Mouse (Mus musculus): Measurements from ENCODE around the gene Bcl11a. TPM values are rescaled to one million over a fixed set of nuclear protein-coding genes. Genes with fewer than 3 reads are reported as not detected.

Bcl11a gene
- total and polyA plus RNA-seq, 3 experiments: 37.0 to 112 (median 83.8) TPM

DNA sequence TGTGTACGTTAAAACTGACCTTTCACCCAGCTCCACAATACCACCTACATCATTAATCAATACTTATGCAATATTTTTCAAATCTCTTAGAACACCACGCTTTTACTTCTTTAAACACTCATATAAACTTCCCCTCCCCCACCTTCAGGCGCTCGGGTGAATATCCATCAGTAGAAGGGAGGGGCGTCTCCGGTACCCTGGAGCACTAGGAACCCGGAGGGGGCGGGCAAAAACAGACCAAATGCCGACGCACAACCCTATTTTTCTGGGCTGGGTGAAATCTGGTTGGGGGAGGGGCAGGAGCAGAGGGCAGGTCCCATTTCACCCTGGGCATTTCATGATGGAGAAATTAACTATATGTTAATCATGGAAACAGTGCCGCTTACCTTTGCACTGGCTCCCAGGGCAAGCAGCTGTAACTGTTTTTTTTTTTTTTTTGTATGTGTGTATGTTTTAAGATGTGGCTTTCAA is 3.2 kb upstream of the Bcl11a start, which contains the start of gene A830031A19Rik:
TSS of gene A830031A19Rik (minus strand) at position 421 of the 471 bp plus-strand sequence.
- TF ChIP-seq ZNF384 (IDR thresholded peaks at IDR 0.05; ENCODE audit: low read depth, low read length): peak; percentile 86
- TF ChIP-seq RCOR1 (IDR thresholded peaks at IDR 0.05; ENCODE audit: low read depth, low read length): 0 out of 2 replicates have a peak, but pooled peaks have one; percentile 9
- peak; percentile 83 for TF ChIP-seq MAZ (IDR thresholded peaks at IDR 0.05; ENCODE audit: low read depth, low read length)
- 0 out of 2 replicates have a peak, but pooled peaks have one; percentile 27 for TF ChIP-seq TBP (IDR thresholded peaks at IDR 0.05; ENCODE audit: low read depth, low read length)
- peak in 1 of 2 experiments; percentile 42; a peak in 1 of 4 replicates for TF ChIP-seq EP300 (IDR thresholded peaks at IDR 0.05; ENCODE audit: low read depth in 1 of 2, low read length in 2 of 2)
- TF ChIP-seq TCF12 (IDR thresholded peaks at IDR 0.05; ENCODE audit: low read depth, low read length): 0 out of 2 replicates have a peak, but pooled peaks have one; percentile 48
- TF ChIP-seq ETS1 (IDR thresholded peaks at IDR 0.05; ENCODE audit: low read depth, low read length): peak; percentile 71; the same call in 1 of the 2 replicates
- TF ChIP-seq KAT2A (conservative IDR thresholded peaks at IDR 0.05; ENCODE audit: low read depth, low read length): no peak
- no peak; the same call in 1 of the 2 replicates for TF ChIP-seq CHD1 (IDR thresholded peaks at IDR 0.05; ENCODE audit: low read depth, low read length)
- TF ChIP-seq MXI1 (IDR thresholded peaks at IDR 0.05; ENCODE audit: low read depth, low read length): peak; percentile 14; the same call in 1 of the 2 replicates
- TF ChIP-seq CHD2 (IDR thresholded peaks at IDR 0.05; ENCODE audit: low read length): peak; percentile 77; the same call in 1 of the 2 replicates
- TF ChIP-seq BHLHE40 (IDR thresholded peaks at IDR 0.05; ENCODE audit: borderline replicate concordance, low read depth, low read length): 0 out of 2 replicates have a peak, but pooled peaks have one; percentile 56
- TF ChIP-seq USF1 (IDR thresholded peaks at IDR 0.05; ENCODE audit: low read depth, low read length): no peak
- no peak for TF ChIP-seq POLR2A (IDR thresholded peaks at IDR 0.05; ENCODE audit: control insufficient read depth in 1 of 2, insufficient read depth in 1 of 2, low read depth in 1 of 2, low read length in 2 of 2, poor library complexity in 1 of 2)
- TF ChIP-seq POLR2AphosphoS2 (IDR thresholded peaks at IDR 0.05; ENCODE audit: low read length): no peak; the same call in 1 of the 2 replicates
- TF ChIP-seq SIN3A (IDR thresholded peaks at IDR 0.05; ENCODE audit: low read length): no peak
- no peak for TF ChIP-seq MYB (IDR thresholded peaks at IDR 0.05; ENCODE audit: low read depth, low read length)
- TF ChIP-seq GABPA (IDR thresholded peaks at IDR 0.05; ENCODE audit: low read depth, low read length): no peak
- no peak for TF ChIP-seq CTCF (IDR thresholded peaks at IDR 0.05 in 2 of 3, conservative IDR thresholded peaks at IDR 0.05 in 1 of 3; ENCODE audit: control insufficient read depth in 1 of 3, insufficient read depth in 1 of 3, low read depth in 2 of 3, low read length in 3 of 3, poor library complexity in 1 of 3, severe bottlenecking in 1 of 3)
- TF ChIP-seq HCFC1 (IDR thresholded peaks at IDR 0.05; ENCODE audit: low read depth, low read length): no peak; the same call in none of the 2 replicates
- H3K27me3 ChIP-seq (ENCODE audit: control insufficient read depth in 1 of 2, insufficient read depth in 2 of 2, low read length in 2 of 2): no peaks in the 10 kb centered on the region
- peak; percentile 90 for DNase-seq (ENCODE audit: low read depth, low spot score)
- no peaks in the 10 kb centered on the region for H3K4me1 ChIP-seq (ENCODE audit: control insufficient read depth in 1 of 2, insufficient read depth in 2 of 2, low read length in 2 of 2)
- peaks cover 0 to 8% of the 10 kb centered on the region in 2 experiments; a peak in 2 of 4 replicates for H3K36me3 ChIP-seq (ENCODE audit: control insufficient read depth in 1 of 2, insufficient read depth in 2 of 2, low read length in 2 of 2)
- peak within 1 kb of the TSS; percentile 93 for H3K27ac ChIP-seq (ENCODE audit: control insufficient read depth, low read depth, low read length)
- no peaks in the 10 kb centered on the region for H3K9me3 ChIP-seq (replicated peaks; ENCODE audit: insufficient read depth, low read length)
- peaks cover 39% of the 10 kb centered on the region for H3K79me2 ChIP-seq (ENCODE audit: control insufficient read depth, insufficient read depth, low read length, poor library complexity)
- H3K9ac ChIP-seq (ENCODE audit: control insufficient read depth, low read depth, low read length, poor library complexity, severe bottlenecking): peak within 1 kb of the TSS; percentile 94
- H3K4me3 ChIP-seq (ENCODE audit: control insufficient read depth in 1 of 2, insufficient read depth in 1 of 2, low read depth in 2 of 2, low read length in 2 of 2): peak within 1 kb of the TSS; percentile 77 to 82

Measured in MEL (cell line).